Mouse (Mus musculus): Measurements from ENCODE around the gene Aebp2.

DNA sequence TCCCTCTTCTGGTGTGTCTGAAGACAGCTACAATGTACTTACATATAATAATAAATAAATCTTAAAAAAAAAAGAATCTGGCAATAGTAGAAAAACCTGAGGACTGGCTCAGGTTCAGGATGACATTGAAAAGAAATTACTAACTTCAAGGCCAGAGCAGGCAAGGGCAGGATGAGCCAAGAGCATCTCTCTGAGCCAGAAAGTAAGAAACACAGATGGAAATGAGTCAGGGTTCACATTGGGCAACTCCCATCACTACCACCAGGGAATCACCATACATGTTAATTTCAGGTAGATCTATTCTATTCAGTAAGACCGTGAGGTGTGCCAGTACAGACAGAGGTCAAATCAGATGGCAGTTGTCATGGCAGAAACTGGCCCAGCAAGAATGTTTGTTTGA lies 76.1 kb downstream of the Aebp2 start:
- TF ChIP-seq CTCF (IDR thresholded peaks at IDR 0.05; ENCODE audit: borderline replicate concordance, insufficient read depth, low read depth, low read length): no peak
- no peak for TF ChIP-seq POLR2A (IDR thresholded peaks at IDR 0.05; ENCODE audit: borderline replicate concordance, insufficient read depth, low read length)
